Mouse (Mus musculus) 416B (cell line): ENCODE measurements around the gene Hist1h1e.

ENCODE experiments used
- DNase-seq: peaks from one replicate; pipeline ENCODE4 v3.0.0; 2011; ENCODE audit warnings: low read depth

Gene Hist1h1e

DNA sequence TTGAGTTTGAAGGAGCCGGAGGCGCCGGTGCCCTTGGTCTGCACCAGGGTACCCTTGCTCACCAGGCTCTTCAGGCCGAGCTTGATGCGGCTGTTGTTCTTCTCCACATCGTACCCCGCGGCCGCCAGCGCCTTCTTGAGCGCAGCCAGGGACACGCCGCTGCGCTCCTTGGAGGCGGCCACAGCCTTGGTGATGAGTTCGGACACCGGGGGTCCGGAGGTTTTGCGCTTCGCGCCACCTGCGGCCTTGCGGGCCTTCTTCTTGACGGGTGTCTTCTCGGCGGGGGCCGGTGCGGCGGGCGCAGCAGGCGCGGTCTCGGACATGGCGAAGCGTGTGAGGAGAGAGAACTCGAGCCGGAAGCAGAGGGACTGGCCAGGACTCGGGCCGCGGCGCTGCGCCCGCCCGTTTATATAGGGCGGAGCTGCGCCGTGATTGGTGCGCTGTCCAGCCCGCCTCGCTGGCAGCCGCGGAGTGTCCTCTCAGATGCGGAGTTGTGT lies at the start of gene Hist1h1e:
Hist1h1e (minus strand) TSS at position 384 of the 497 bp plus-strand sequence.
- DNase-seq, result peak; percentile 94

DNA sequence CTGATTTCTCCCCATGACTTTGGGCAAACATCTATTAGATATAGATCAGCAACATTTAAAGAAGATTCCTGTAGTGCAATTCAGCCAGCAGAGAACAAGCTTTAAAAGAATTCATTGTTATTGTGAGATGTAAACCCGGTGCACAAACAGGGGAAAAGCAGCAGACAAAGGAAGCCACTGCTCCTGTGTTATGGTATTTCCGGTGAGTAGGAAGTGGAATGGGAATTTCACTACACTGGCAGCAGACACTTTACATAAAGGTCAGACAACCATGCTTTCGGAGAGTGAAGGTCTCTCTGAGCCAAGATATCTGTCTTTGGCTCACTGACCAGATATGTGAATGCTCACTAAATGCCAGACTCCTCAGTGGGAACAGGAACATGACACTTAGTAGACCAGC lies 40.2 kb upstream of the Hist1h1e start:
- DNase-seq, result no peak

DNA sequence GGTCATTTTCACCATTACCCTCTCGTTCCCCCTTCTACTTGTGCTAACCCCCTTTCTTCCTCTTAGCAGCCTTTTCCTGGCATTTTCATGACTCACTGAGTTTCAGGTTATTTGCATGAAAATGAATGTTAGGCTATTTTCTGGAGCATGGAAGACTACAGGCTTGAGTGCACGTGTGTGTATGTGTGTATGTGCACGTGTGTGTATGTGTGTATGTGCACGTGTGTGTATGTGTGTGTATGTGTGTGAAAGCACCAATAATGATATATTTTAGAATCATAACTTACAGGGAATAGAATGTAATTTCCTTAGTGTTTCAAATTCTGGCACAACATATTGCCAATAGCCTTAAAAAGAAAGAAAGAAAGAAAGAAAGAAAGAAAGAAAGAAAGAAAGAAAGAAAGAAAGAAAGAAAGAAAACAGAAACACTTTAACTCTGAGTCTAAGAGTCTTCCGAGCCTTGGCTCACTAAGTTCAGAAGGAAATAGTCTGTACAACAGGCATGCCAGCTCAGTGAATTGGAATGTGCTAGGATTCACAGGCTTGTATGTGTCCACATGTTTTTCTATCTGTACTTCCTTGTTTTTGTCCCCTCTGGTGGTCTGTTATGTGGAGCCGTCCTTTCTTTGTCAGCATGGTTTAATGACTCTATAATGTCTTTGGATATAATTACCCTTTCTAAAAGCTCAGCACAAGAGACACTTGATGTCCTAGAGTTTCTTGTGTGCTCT lies 37.4 kb upstream of the Hist1h1e start:
- DNase-seq, result peak; percentile 9

DNA sequence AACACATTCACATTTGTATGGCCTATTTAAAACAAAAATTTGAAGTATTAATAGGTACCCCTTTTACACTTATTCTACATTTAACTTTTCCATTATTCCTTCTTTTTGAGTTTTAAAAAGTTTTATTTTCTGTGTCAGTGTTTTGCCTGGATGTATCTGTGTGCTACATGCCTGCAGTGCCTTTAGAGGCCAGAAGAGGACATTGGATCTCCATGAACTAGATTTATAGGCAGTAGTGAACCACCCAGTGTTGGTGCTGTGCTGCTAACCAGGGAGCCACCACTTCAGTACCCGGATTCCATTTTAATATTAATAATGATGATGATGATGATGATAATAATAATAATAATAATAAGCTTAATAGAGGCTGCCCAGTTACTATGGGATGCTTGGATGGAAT lies 8.3 kb upstream of the Hist1h1e start:
- peak; percentile 74 for DNase-seq

DNA sequence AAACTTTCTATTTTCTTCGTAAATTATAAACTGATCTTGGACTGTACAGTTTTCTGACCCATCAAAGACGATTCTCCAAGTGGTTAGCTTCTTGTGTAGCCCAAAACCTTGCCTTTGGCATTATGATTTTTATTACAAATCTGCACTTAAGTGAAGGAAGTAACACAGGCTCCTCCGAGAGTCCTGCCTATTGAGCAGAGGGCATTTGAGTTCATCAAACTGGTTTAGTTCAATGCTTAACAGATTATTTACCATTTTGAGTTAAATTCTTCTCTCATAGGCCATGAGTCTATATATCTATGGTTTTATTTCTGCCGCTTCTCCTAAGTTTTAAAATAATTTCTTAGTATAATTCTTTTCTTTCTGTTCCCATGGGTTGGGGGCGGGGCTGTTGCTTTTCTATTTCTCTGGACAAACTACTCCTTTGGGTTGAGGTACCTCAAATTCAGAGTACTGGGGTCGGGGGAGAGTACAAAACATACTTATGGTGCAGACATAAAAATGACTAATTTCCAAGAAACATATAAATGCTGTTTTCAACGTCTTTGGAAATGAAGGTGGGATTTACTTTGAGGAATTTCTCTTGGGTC lies 598 bp upstream of the Hist1h1e start:
- DNase-seq, result peak; percentile 70

DNA sequence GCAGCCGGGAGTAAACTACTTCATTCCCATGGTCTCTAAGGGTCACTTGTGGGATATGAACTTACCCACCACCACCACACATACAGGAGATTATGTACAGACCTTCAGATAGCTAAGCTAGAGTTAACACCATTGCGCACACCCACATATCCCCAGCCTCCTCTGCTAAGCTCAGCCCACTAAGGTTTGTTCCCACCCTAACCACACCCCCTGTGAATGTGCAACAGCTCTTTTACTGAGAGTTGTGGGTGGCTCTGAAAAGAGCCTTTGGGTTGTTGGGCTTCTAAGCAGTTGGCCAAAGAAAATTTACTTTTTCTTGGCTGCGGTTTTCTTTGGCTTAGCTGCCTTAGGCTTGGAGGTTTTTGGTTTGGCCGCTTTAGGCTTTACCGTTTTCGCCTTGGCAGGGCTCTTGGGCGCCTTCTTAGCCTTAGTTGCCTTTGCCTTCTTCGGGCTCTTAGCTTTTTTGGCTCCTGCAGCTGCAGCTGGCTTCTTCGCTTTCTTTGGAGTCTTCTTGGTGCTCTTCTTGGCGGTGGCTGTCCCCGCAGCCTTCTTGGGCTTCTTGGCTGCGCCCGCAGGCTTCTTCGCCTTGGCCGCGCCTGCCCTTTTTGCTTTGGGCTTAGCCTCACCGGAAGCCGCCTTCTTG lies 705 bp downstream of the Hist1h1e start:
- DNase-seq, result peak; percentile 96

DNA sequence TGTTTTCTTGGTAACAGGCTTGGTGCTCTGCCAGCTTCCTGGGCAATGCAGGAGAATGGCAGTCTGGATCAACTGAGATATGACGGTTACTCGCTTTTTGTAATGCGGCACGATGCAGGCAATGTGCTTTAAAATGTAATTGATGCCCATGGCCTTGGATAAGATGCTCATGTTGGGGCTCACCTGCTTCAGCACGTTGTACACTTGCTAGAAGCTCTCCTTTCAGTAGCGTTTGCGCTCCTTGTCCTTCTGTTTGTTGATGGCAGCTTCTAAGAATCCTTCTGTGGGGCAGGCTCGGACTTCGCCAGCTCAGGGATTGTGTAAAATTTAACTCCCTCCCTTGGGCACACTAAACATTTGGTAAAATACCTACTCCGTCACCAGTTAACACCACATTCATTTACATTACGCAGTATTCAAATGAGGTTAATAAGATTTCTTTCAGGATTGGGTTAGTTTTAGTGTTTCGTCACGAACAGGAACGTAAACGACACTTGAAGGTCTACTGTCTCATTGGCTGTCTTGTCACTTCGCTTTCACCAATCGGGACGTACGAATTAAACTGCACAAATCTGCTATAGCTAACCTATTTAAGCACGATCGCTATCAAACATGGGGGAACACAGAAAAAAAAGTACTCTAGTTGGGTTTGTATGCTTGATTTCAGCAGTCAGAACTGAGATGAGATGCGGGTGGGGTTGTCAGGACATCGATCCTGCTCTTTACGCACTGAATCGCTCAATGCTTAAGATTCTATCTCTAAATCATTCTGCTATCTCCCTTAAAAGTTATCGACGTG lies 1.4 kb downstream of the Hist1h1e start, which contains the start of gene Hist1h2be:
Hist1h2be (minus strand) TSS at position 392 of the 799 bp plus-strand sequence.
- DNase-seq, result peak; percentile 100

DNA sequence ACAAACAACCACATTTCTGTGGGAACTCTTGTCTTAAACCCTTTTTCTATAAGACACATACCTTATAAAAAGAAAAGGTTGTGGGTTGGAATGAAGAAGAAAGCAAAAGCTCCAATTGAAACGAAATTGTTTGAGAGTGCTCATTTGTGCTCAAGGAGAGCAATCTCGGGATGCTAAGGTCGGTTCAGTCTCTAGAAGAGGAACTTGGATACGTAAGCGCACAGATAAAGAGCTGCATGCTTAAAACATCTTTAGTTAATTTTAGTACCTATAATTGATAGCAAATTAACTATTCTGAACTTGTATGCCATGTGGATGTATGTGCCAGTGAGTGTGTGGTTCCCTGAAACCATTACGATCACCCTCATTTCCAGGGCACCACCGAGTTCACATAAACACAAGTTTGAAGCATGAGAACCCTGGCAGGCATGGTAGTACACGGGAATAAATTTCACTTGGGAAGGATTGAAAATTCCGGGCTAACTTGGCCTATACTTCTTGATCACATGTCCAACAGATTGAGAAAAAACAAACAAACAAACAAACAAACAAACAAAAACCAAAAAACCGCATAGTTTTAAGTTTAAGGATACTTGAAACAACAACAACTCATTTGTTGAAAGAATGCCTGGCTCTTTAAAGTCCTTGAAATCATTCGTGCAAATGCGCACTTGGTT lies 2.2 kb downstream of the Hist1h1e start:
- DNase-seq, result peak; percentile 70

DNA sequence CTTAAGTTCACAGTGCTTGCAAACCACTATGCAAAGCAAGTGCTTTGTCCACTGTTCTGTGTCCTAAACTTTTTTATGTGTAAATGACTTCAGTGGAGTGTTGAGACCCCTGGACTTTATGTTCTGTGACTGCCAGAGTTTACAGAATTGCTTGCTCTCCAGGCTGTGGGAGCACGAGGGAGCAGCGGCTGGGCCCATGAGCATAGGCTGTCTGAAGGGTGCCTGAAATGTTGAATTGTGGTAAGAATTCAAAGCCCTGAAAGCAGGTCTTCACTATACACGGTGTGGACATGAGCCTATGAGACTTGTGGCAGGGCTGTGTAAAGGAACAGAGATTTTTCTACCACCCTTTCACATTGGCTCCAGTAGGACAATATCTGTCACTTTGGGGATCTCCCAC lies 10.7 kb downstream of the Hist1h1e start:
- DNase-seq, result no peak

DNA sequence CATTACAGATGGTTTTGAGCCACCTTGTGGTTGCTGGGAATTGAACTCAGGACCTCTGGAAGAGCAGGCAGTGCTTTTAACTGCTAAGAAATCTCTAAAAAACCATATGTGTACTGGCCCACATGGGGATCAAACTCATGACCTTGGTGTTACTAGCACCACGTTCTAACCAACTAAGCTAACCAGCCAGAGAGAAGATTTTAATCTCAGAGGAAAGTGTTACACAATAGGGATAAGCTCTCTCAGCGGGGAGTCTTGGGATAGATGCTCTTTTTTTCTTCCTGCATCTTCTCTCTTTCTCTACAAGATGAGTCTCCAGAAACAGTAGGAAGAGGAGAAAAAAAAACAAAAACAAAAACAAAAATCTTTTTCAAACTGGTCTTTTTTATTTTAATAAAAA lies 12.0 kb downstream of the Hist1h1e start:
- DNase-seq, result peak; percentile 69

DNA sequence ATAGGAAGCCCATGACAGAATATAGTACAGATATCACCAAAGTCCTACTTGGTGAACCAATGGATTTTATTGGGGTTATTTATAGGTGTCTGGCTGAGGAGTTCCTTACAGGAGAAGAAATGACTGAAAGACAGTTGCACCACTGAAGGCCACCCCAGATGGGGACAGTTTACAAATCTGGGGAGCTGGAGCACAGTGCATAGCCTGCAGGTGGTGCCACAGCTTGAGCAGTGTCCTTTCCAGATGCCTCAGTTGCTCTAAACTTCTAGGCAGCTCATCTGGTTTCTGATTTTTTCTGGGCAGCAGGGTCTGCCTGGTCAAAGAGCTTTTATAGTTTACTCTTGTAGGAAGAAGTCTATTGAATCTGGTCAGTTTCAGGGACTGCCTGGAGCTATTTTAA lies 12.5 kb downstream of the Hist1h1e start:
- DNase-seq, result peak; percentile 28

DNA sequence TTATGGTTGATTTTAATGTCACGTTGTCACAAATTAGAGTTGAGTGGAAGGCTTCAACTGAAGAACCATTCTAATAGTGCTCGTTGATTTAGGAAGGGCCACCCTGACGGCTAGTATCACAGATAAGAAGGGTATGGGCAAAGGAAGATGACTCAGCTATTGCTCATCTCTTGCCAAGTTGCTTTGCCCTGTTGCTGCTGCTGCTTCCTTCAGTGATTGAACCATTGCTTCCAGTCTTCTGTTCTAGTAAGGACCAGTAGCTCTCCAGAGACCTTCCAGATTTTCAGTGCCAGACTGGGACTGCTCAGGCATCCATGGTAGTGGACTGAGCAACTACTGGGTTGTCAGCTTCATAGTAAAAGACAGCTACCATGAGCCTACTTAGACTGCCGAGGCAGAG lies 13.1 kb downstream of the Hist1h1e start:
- peak; percentile 91 for DNase-seq

DNA sequence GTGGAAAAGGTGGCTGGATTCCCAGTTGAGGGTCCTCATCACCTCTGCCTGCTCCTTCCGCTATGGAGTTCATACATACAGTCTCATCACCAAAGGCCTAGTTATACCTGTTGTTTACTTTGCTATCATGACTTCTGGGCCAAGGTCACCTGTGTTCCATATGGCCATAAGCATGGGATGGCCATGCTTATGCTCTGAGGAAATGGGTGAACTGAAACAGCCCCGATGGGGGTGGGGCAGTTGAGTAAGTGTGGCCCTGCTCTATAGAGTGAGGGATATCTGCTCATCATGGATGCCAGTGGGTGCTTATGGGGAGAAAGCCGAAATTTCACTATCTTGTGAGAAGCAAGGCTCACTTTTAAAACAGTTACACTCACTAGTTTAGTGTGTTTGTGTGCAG lies 17.3 kb downstream of the Hist1h1e start:
- no peak for DNase-seq

DNA sequence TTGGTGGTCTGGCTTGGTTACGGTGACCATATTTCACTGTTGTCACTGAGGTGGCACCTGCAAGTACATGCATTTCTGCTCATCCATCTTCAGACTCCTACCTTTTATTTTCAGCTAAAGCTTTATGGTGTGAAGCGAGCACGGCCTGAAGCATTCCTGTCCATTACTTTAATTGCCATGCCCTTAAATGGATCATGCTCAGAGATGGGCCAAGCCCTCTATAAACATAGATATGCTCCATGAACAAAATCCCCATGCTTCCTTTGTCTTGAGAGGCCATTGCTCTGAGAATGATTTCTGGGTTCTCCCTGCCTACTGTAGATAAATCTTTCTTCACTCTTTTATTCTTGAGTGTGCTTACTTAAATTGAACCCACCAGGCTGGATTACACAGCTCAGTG lies 17.9 kb downstream of the Hist1h1e start:
- no peak for DNase-seq

DNA sequence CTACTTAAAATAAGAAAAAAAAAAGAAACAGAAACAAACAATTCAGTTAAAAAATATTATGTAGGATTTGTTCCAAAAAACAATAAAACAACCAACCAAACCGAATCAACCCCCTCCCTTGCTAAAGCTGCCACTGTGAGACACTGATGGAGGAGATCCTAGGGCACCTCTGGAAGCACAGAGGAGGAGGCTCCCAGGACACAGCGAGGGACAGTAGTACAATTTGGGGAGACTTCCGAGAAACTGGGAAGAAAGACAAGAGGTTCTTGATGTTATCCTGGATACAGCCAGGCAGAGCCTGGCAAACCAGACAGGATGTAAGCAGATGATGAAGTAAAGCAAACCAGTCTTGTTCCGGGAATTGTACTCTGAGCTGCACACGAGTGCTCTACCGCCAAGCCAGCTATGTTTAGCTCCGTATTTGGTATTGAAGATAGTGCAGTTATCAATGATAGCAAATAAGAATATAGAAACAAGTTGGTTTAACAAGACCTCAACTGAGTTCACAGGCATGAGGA lies 19.1 kb downstream of the Hist1h1e start:
- no peak for DNase-seq

DNA sequence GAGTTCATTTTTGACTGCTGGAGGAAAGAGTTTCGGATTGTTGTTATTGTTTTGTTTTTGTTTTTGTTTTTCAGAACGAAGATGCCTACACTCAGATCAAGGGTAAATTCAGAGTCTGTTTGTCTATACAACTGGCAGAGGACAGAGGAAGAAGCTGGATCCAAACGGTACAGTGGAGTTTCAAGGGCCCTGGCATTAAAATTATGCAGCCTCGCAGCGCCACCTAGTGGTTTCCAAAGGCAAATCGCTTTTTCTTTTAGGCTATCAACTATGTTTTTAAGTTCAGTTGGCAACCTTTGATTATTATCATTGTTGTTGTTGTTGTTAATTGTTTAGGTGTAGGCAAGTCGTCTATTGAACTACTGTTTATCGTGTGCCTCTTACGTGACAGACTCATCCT lies 24.4 kb downstream of the Hist1h1e start:
- peak; percentile 89 for DNase-seq

DNA sequence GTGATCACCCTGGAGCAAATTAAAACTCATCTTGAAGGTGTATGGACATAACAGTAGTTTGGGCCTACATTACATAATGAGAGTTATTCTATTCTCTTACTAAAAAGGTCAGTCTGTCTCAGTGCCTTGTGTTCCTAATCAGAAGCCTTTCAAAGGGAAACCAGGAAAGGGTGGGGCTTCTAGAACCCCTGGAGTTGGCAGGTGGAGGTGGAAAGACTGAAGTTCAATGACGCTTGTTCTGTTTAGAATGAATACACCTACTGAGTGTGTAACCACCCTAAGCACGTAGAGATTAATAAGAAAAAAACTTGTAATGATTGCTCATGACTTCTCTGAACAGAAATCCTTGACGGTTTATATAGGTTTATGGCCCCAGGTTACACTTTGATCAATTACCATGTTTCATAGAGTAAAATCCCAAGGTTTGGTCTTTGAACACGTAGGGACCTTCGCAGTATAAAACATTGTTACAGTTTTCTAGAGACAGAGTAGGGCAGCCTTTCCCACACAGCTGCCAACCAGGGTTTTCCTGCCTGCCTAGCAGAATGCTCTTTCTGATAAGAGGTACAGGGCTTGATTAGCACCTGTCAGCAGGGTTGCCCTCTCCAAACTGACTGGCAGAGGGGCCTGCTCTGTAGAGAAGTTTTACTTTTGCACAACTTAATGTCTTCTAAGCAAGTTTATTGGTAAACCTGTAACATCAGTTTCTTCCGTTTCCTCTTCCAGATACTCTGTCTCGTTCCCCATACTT lies 26.6 kb downstream of the Hist1h1e start:
- no peak for DNase-seq

DNA sequence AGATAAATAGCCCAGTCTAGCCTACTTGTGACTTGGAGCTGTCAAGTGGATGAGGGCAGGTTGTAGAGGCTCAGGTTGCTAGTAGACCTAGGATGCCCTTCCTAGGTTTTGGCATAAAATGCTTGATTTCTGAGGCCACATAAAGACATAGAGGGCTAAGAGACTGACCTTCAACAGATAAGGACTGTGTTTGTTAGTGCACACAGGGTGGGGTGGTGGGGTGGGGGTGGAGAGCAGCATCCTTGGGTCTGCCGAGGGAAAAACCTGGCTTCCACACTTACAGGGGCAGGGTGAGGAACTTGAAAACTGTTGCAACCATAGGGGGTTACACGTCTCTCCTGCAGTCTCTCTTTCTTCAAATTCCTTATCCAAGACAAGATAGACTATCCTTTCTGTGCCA lies 27.2 kb downstream of the Hist1h1e start:
- no peak for DNase-seq

DNA sequence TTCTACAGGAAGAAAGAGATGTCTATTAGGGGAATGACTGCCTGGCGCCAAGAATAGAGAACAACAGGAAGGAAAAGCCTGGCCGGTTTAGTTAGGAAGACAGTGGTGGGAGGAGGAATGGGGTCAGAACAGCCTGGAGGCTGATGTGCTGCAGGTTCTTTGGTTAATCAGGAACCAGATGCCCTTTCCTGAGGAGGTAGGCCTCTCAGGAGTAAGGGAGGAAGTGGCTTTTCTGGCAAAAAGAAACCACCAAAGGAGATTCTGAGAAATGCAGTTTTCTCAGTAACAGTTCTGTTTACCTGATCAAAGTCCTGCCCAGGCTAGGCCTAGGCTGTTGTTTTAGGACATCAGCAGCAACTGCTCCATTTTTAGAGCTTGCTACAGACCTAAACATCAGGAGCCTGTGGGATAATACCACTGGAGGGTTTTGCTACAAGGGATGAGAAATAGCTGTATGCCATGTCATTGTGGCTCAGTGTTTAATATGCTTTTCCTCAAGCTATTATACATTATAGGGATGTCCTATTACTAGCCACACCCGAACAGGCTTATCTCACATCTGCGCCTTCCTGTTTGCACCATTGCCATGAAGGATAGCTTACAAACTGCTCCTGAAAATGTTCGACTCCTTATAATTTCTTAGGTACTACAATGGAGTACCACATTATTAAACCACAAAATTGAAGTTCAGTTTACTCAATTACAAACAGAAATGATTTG lies 29.1 kb downstream of the Hist1h1e start:
- peak; percentile 85 for DNase-seq

DNA sequence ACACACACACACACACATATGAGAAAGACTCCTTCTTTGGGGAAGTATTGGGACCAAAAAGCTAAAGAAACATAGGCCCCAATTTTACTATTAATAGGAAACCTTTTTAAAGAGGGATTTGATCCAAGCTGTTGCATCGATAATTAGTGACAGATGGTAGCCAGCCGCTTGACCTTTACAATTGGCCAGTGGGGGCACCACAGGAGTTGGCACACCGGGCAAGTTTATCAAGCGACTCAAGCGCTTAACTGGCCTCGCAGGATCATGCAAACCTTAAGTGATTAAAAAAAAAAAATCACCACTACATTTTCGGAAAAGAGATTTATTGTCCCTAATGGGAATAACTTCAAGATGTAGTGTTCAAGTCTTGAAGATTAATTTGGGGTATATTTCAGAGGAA lies 29.7 kb downstream of the Hist1h1e start:
- DNase-seq, result no peak
